Mouse (Mus musculus): ENCODE measurements around the gene Epb41l5.
A peak's percentile ranks its signal among the peaks of the same experiment; 100 is the strongest.

Gene Epb41l5

GRCm38 (mm10) chr1:119590041-119590440 lies 58.8 kb downstream of the Epb41l5 start:
- no peak for DNase-seq

- no peak for DNase-seq
Observed at GRCm38 (mm10) chr1:119584974-119585373, 63.8 kb downstream of the Epb41l5 start.

GRCm38 (mm10) chr1:119570134-119570533 lies 78.7 kb downstream of the Epb41l5 start:
- DNase-seq = no peak

- no peak for DNase-seq
Observed at GRCm38 (mm10) chr1:119565531-119565930, 83.3 kb downstream of the Epb41l5 start.

GRCm38 (mm10) chr1:119557641-119558395 lies 91.0 kb downstream of the Epb41l5 start:
- DNase-seq = no peak

GRCm38 (mm10) chr1:119555651-119556050 lies 93.1 kb downstream of the Epb41l5 start:
- no peak for DNase-seq

- DNase-seq = no peak
Observed at GRCm38 (mm10) chr1:119551651-119552050, 97.1 kb downstream of the Epb41l5 start.

GRCm38 (mm10) chr1:119550064-119550463 lies 98.7 kb downstream of the Epb41l5 start:
- no peak for DNase-seq

- no peak for DNase-seq
Observed at GRCm38 (mm10) chr1:119549327-119549689, 99.5 kb downstream of the Epb41l5 start.

- peak; percentile 76 for DNase-seq
Observed at GRCm38 (mm10) chr1:119548668-119549326, 100.0 kb downstream of the Epb41l5 start.

GRCm38 (mm10) chr1:119546490-119546889 lies 102.3 kb downstream of the Epb41l5 start:
- DNase-seq = no peak

GRCm38 (mm10) chr1:119545671-119546070 lies 103.1 kb downstream of the Epb41l5 start:
- DNase-seq = no peak

- DNase-seq = no peak
Observed at GRCm38 (mm10) chr1:119545164-119545563, 103.6 kb downstream of the Epb41l5 start.

GRCm38 (mm10) chr1:119544611-119545155 lies 104.1 kb downstream of the Epb41l5 start:
- DNase-seq = no peak

GRCm38 (mm10) chr1:119543316-119543715 lies 105.5 kb downstream of the Epb41l5 start:
- no peak for DNase-seq

GRCm38 (mm10) chr1:119541570-119541969 lies 107.2 kb downstream of the Epb41l5 start:
- no peak for DNase-seq

- DNase-seq = no peak
Observed at GRCm38 (mm10) chr1:119540836-119541557, 107.8 kb downstream of the Epb41l5 start.

GRCm38 (mm10) chr1:119539252-119539651 lies 109.5 kb downstream of the Epb41l5 start:
- DNase-seq = no peak

GRCm38 (mm10) chr1:119537651-119538050 lies 111.1 kb downstream of the Epb41l5 start:
- DNase-seq = no peak

- no peak for DNase-seq
Observed at GRCm38 (mm10) chr1:119536122-119536521, 112.7 kb downstream of the Epb41l5 start.

- DNase-seq = no peak
Observed at GRCm38 (mm10) chr1:119534341-119534740, 114.5 kb downstream of the Epb41l5 start.

- no peak for DNase-seq
Observed at GRCm38 (mm10) chr1:119533093-119533805, 115.6 kb downstream of the Epb41l5 start.

GRCm38 (mm10) chr1:119532165-119532564 lies 116.6 kb downstream of the Epb41l5 start:
- DNase-seq = no peak

All from cerebellum, adult 8-10 months (tissue).